Mouse (Mus musculus) liver, embryonic 14.5 days (tissue): Measurements from ENCODE around the gene Mrpl55.

Source experiments
- CTCF ChIP-seq: IDR thresholded peaks from 2 replicates; pipeline ENCODE4 v1.5.1; 2016; ENCODE audit warnings: antibody characterized with exemption, low read depth, control low read depth
- EP300 ChIP-seq: IDR thresholded peaks from 2 replicates; pipeline ENCODE4 v1.6.1; 2016; ENCODE audit warnings: antibody characterized with exemption, low read depth

DNA sequence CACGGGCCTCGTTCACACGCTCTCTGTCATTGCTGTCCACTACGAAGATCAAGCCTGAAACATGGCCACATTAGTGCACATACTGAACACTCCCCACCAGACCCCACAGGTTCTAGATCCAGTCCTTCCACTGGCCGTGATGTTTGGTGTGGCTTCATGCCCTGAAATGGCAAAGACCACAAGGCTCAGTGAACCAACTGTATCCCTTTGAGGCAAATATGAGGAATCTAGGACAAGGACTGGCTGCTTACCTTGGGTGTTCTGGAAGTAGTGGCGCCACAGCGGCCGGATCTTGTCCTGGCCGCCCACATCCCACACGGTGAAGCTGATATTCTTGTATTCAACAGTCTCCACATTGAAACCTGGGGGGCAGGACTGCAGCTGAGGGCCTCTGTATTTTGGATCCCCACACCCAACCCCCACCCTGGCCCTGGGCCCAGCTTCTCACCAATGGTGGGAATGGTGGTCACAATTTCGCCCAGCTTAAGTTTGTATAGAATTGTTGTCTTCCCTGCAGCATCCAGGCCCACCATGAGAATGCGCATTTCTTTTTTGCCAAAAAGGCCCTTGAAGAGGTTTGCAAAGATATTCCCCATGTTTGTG lies 10.7 kb downstream of the Mrpl55 start:
- no peak for TF ChIP-seq CTCF
- TF ChIP-seq EP300 = no peak
